Mouse (Mus musculus) testis, postnatal 10 days (tissue): ENCODE measurements around the gene Pigv.

Experiments
- DNase-seq: peaks from one replicate; pipeline ENCODE4 v3.0.0; 2021; ENCODE audit warnings: low spot score

Gene Pigv

GRCm38 (mm10) chr4:133613867-133614266, 58.6 kb downstream of the Pigv start:
- DNase-seq, result no peak

- no peak for DNase-seq
Measured at GRCm38 (mm10) chr4:133613026-133613425, 59.4 kb downstream of the Pigv start.

GRCm38 (mm10) chr4:133612416-133612815, 60.0 kb downstream of the Pigv start:
- DNase-seq, result no peak

- no peak for DNase-seq
Measured at GRCm38 (mm10) chr4:133611815-133612214, 60.6 kb downstream of the Pigv start.
